Mouse (Mus musculus) liver, adult 2 months (tissue): Measurements from ENCODE around the gene Plcb3. TPM values are rescaled to one million over a fixed set of nuclear protein-coding genes. Genes with fewer than 3 reads are reported as not detected.
"Not testable (repeated sequence)": the region's sequence is repeated elsewhere in the genome, so short reads cannot be mapped to it uniquely, and the experiment has no call there.

ENCODE experiments used
- DNase-seq: peaks from one replicate; pipeline ENCODE4 v3.0.0-alpha.2; 2011; ENCODE audit warnings: low read depth, low spot score; ENCODE audit errors: extremely low read depth
- H3K27ac ChIP-seq: fragments of 200-500 bp; replicated peaks from 2 replicates; pipeline ENCODE4 v1.5.1; 2012; ENCODE audit warnings: low read depth, mild to moderate bottlenecking, control low read depth, inconsistent platforms, low read length; ENCODE audit not compliant: insufficient read depth
- H3K27me3 ChIP-seq: fragments of 200-500 bp; 2 replicates; pipeline ENCODE4 v1.6.1; 2012; ENCODE audit warnings: mild to moderate bottlenecking, moderate library complexity, low read length, inconsistent platforms; ENCODE audit not compliant: control insufficient read depth, insufficient read depth
- H3K36me3 ChIP-seq: fragments of 200-500 bp; 2 replicates; pipeline ENCODE4 v1.6.1; 2012; ENCODE audit warnings: low read length, inconsistent platforms; ENCODE audit not compliant: control insufficient read depth, insufficient read depth
- H3K4me1 ChIP-seq: fragments of 200-500 bp; 2 replicates; pipeline ENCODE4 v1.6.1; 2011; ENCODE audit warnings: low read length; ENCODE audit not compliant: control insufficient read depth, insufficient read depth
- H3K4me3 ChIP-seq: fragments of 200-500 bp; 2 replicates; pipeline ENCODE4 v1.5.1; 2011; ENCODE audit warnings: low read depth, mild to moderate bottlenecking, control low read depth, low read length, moderate library complexity; ENCODE audit not compliant: insufficient read depth
- H3K79me2 ChIP-seq: fragments of 200-500 bp; 2 replicates; pipeline ENCODE4 v1.6.1; 2012; ENCODE audit warnings: inconsistent platforms, mild to moderate bottlenecking, low read length, moderate library complexity; ENCODE audit not compliant: control insufficient read depth, insufficient read depth
- H3K9ac ChIP-seq: fragments of 200-500 bp; 2 replicates; pipeline ENCODE4 v1.6.1; 2012; ENCODE audit warnings: low read depth, mild to moderate bottlenecking, control low read depth, inconsistent platforms, low read length
- CTCF ChIP-seq: fragments of 200-500 bp; IDR thresholded peaks from 2 replicates; pipeline ENCODE4 v1.5.1; 2011; ENCODE audit warnings: low read depth, low read length, control low read depth
- POLR2A ChIP-seq: fragments of 200-500 bp; IDR thresholded peaks from 2 replicates; pipeline ENCODE4 v1.6.1; 2011; ENCODE audit warnings: low read length, control low read depth; ENCODE audit not compliant: insufficient read depth; ENCODE audit errors: extremely low read depth
- WGBS: fragments of 180-500 bp; shearing (Covaris S2); methylation state at CpG from one replicate; pipeline ENCODE4 v1.1.7; 2018; 5-methylcytosine and 5-hydroxymethylcytosine counted together
- polyA plus RNA-seq: library from polyadenylated mRNA; depleted of rRNA; stranded (reverse); fragments of >200 nt; gene quantifications from 2 replicates; pipeline ENCODE4 v1.2.3, GENCODE M21; 2012
- total RNA-seq: library from RNA; depleted of rRNA; stranded (reverse); fragments of >200 nt; gene quantifications from 2 replicates; pipeline ENCODE4 v1.2.3, GENCODE M21; 2014

Gene Plcb3
- total and polyA plus RNA-seq, 2 experiments: 5.9 to 27.6 TPM

GRCm38 (mm10) chr19:6913991-6914390 is 62.3 kb downstream of the Plcb3 start:
- TF ChIP-seq CTCF: no peak
- TF ChIP-seq POLR2A: no peak
- H3K27me3 ChIP-seq: no peaks in the 10 kb centered on the region
- no peak overlapping the region for H3K27ac ChIP-seq
- H3K4me1 ChIP-seq: peaks cover 16% of the 10 kb centered on the region
- H3K4me3 ChIP-seq: no peak overlapping the region
- H3K36me3 ChIP-seq: peaks cover 9% of the 10 kb centered on the region; the same call in 1 of the 2 replicates
- no peak for DNase-seq
- H3K79me2 ChIP-seq: peaks cover 14% of the 10 kb centered on the region; the same call in 1 of the 2 replicates
- WGBS: 97% methylated on average over 11 of the region's 11 CpGs
- no peak overlapping the region for H3K9ac ChIP-seq

GRCm38 (mm10) chr19:6913036-6913435 is 63.2 kb downstream of the Plcb3 start:
- Histone ChIP-seq H3K9ac (no peak overlapping the region), H3K4me1 (peaks cover 10% of the 10 kb centered on the region), H3K4me3 (no peak overlapping the region), H3K79me2 (peaks cover 14% of the 10 kb centered on the region; the same call in 1 of the 2 replicates), H3K27me3 (no peaks in the 10 kb centered on the region), H3K36me3 (peaks cover 9% of the 10 kb centered on the region; the same call in 1 of the 2 replicates), H3K27ac (no peak overlapping the region)
- TF ChIP-seq POLR2A: no peak
- no peak for TF ChIP-seq CTCF
- WGBS: 80% methylated on average over 6 of the region's 6 CpGs
- DNase-seq: no peak

GRCm38 (mm10) chr19:6912205-6912970 is 63.9 kb downstream of the Plcb3 start:
- Histone ChIP-seq H3K36me3 (peaks cover 9% of the 10 kb centered on the region; the same call in 1 of the 2 replicates), H3K4me3 (no peak overlapping the region), H3K9ac (no peak overlapping the region), H3K27me3 (no peaks in the 10 kb centered on the region), H3K79me2 (peaks cover 14% of the 10 kb centered on the region; the same call in 1 of the 2 replicates), H3K27ac (no peak overlapping the region), H3K4me1 (peaks cover 13% of the 10 kb centered on the region)
- TF ChIP-seq POLR2A: no peak
- no peak for TF ChIP-seq CTCF
- no peak for DNase-seq
- WGBS: 90% methylated on average over 15 of the region's 15 CpGs

- Histone ChIP-seq H3K4me3 (no peak overlapping the region), H3K4me1 (peaks cover 12% of the 10 kb centered on the region), H3K27ac (no peak overlapping the region), H3K27me3 (no peaks in the 10 kb centered on the region), H3K9ac (no peak overlapping the region), H3K79me2 (peaks cover 11% of the 10 kb centered on the region; the same call in 1 of the 2 replicates), H3K36me3 (peaks cover 16% of the 10 kb centered on the region; the same call in 1 of the 2 replicates)
- TF ChIP-seq CTCF: no peak
- no peak for TF ChIP-seq POLR2A
- WGBS: 85% methylated on average over 19 of the region's 19 CpGs
- DNase-seq: no peak
Measured at GRCm38 (mm10) chr19:6911101-6912074, 64.9 kb downstream of the Plcb3 start.

- WGBS: under 1% methylated on average over 30 of the region's 30 CpGs
- peaks cover 17% of the 10 kb centered on the region; the same call in 1 of the 2 replicates for H3K36me3 ChIP-seq
Measured at GRCm38 (mm10) chr19:6910306-6910705, 66.0 kb downstream of the Plcb3 start.

More at GRCm38 (mm10) chr19:6910306-6910705, 66.0 kb downstream of the Plcb3 start:
- Histone ChIP-seq H3K4me3 (peak overlapping the region; percentile 86), H3K27ac (peak overlapping the region; percentile 96), H3K4me1 (peaks cover 17% of the 10 kb centered on the region), H3K9ac (peak overlapping the region; percentile 76)
- not testable (repeated sequence) for H3K79me2 ChIP-seq, H3K27me3 ChIP-seq
- peak; percentile 36 for DNase-seq
